Mouse (Mus musculus) MEL (cell line): ENCODE measurements around the gene Prickle1. TPM values are rescaled to one million over a fixed set of nuclear protein-coding genes. Genes with fewer than 3 reads are reported as not detected.
A peak's percentile ranks its signal among the peaks of the same experiment; 100 is the strongest.

ENCODE experiments used
- DNase-seq: peaks from one replicate; pipeline ENCODE4 v3.0.0; 2011; ENCODE audit warnings: low read depth, low spot score
- H3K27ac ChIP-seq: 2 replicates; pipeline ENCODE4 v1.5.1; 2012; ENCODE audit warnings: low read depth, mild to moderate bottlenecking, control low read depth, low read length, moderate library complexity; ENCODE audit not compliant: control insufficient read depth
- H3K27me3 ChIP-seq, 2 experiments: fragments of 150-350 bp in 1 of 2; sonication (generic) in 1 of 2; 2 replicates each; pipeline ENCODE4 v1.6.1; 2012; ENCODE audit warnings: low read length in 2 of 2, mild to moderate bottlenecking in 2 of 2, improper control_type of control experiment in 1 of 2, moderate library complexity in 1 of 2; ENCODE audit not compliant: insufficient read depth in 2 of 2, control insufficient read depth in 1 of 2
- H3K36me3 ChIP-seq, 2 experiments: 2 replicates each; pipeline ENCODE4 v1.6.1; 2012 to 2014; ENCODE audit warnings: low read length in 2 of 2, improper control_type of control experiment in 1 of 2, inconsistent platforms in 1 of 2, mild to moderate bottlenecking in 1 of 2; ENCODE audit not compliant: insufficient read depth in 2 of 2, control insufficient read depth in 1 of 2
- H3K4me1 ChIP-seq, 2 experiments: fragments of 150-350 bp in 1 of 2; sonication (generic) in 1 of 2; 2 replicates each; pipeline ENCODE4 v1.6.1; 2012; ENCODE audit warnings: low read length in 2 of 2, improper control_type of control experiment in 1 of 2, mild to moderate bottlenecking in 1 of 2; ENCODE audit not compliant: insufficient read depth in 2 of 2, control insufficient read depth in 1 of 2
- H3K4me3 ChIP-seq, 2 experiments: fragments of 150-350 bp in 1 of 2; sonication (generic) in 1 of 2; 2 replicates each; pipeline ENCODE4 v1.5.1; 2012; ENCODE audit warnings: low read depth in 2 of 2, low read length in 2 of 2, mild to moderate bottlenecking in 2 of 2, moderate library complexity in 2 of 2, control low read depth in 1 of 2, improper control_type of control experiment in 1 of 2; ENCODE audit not compliant: control insufficient read depth in 1 of 2, insufficient read depth in 1 of 2
- H3K79me2 ChIP-seq: 2 replicates; pipeline ENCODE4 v1.6.1; 2012; ENCODE audit warnings: mild to moderate bottlenecking, low read length, moderate library complexity; ENCODE audit not compliant: control insufficient read depth, poor library complexity, insufficient read depth
- H3K9ac ChIP-seq: 2 replicates; pipeline ENCODE4 v1.6.1; 2012; ENCODE audit warnings: low read depth, mild to moderate bottlenecking, control low read depth, low read length, moderate library complexity; ENCODE audit not compliant: control insufficient read depth, poor library complexity, severe bottlenecking
- H3K9me3 ChIP-seq: fragments of 150-350 bp; sonication (generic); replicated peaks from 2 replicates; pipeline ENCODE4 v1.6.1; 2012; ENCODE audit warnings: mild to moderate bottlenecking, low read length, improper control_type of control experiment, moderate library complexity; ENCODE audit not compliant: insufficient read depth
- BHLHE40 ChIP-seq: IDR thresholded peaks from 2 replicates; pipeline ENCODE4 v1.6.1; 2012; ENCODE audit warnings: low read depth, mild to moderate bottlenecking, inconsistent platforms, low read length, improper control_type of control experiment, borderline replicate concordance
- CTCF ChIP-seq, 3 experiments: IDR thresholded peaks in 2 of 3; conservative IDR thresholded peaks in 1 of 3; 2 replicates each; pipeline ENCODE4 v1.5.1; 2011 to 2012; ENCODE audit warnings: low read length in 3 of 3, low read depth in 2 of 3, mild to moderate bottlenecking in 2 of 3, improper control_type of control experiment in 1 of 3, inconsistent platforms in 1 of 3, mixed read lengths in 1 of 3, moderate library complexity in 1 of 3; ENCODE audit not compliant: control insufficient read depth in 1 of 3, insufficient read depth in 1 of 3, poor library complexity in 1 of 3, severe bottlenecking in 1 of 3
- HCFC1 ChIP-seq: IDR thresholded peaks from 2 replicates; pipeline ENCODE4 v1.6.1; 2012; ENCODE audit warnings: low read depth, mild to moderate bottlenecking, inconsistent platforms, low read length, improper control_type of control experiment, moderate library complexity
- JUND ChIP-seq: IDR thresholded peaks from 2 replicates; pipeline ENCODE4 v1.6.1; 2011; ENCODE audit warnings: low read depth, mild to moderate bottlenecking, improper control_type of control experiment, low read length
- MAFK ChIP-seq: IDR thresholded peaks from 2 replicates; pipeline ENCODE4 v1.6.1; 2011; ENCODE audit warnings: low read depth, mild to moderate bottlenecking, low read length, improper control_type of control experiment, borderline replicate concordance
- MAX ChIP-seq: IDR thresholded peaks from 2 replicates; pipeline ENCODE4 v1.6.1; 2011; ENCODE audit warnings: low read length, improper control_type of control experiment
- MAZ ChIP-seq: IDR thresholded peaks from 2 replicates; pipeline ENCODE4 v1.6.1; 2012; ENCODE audit warnings: low read depth, mild to moderate bottlenecking, inconsistent platforms, low read length, improper control_type of control experiment
- MXI1 ChIP-seq: IDR thresholded peaks from 2 replicates; pipeline ENCODE4 v1.6.1; 2011; ENCODE audit warnings: mild to moderate bottlenecking, low read depth, low read length, improper control_type of control experiment
- MYC ChIP-seq: IDR thresholded peaks from 2 replicates; pipeline ENCODE4 v1.6.1; 2011; ENCODE audit warnings: low read depth, mild to moderate bottlenecking, low read length, improper control_type of control experiment, moderate library complexity
- POLR2A ChIP-seq, 2 experiments: IDR thresholded peaks; 2 replicates each; pipeline ENCODE4 v1.6.1; 2011 to 2012; ENCODE audit warnings: low read length in 2 of 2, mild to moderate bottlenecking in 2 of 2, control low read depth in 1 of 2, improper control_type of control experiment in 1 of 2, low read depth in 1 of 2, moderate library complexity in 1 of 2; ENCODE audit not compliant: control insufficient read depth in 1 of 2, insufficient read depth in 1 of 2, poor library complexity in 1 of 2
- POLR2AphosphoS2 ChIP-seq: IDR thresholded peaks from 2 replicates; pipeline ENCODE4 v1.6.1; 2011; ENCODE audit warnings: low read length, improper control_type of control experiment
- POLR2AphosphoS5 ChIP-seq: IDR thresholded peaks from 2 replicates; pipeline ENCODE4 v1.6.1; 2012; ENCODE audit warnings: low read depth, borderline replicate concordance, mild to moderate bottlenecking, inconsistent platforms, low read length, moderate library complexity, mixed read lengths
- SIN3A ChIP-seq: IDR thresholded peaks from 2 replicates; pipeline ENCODE4 v1.6.1; 2012; ENCODE audit warnings: low read length, improper control_type of control experiment, inconsistent platforms
- SMC3 ChIP-seq: IDR thresholded peaks from 2 replicates; pipeline ENCODE4 v1.6.1; 2011; ENCODE audit warnings: low read depth, low read length, improper control_type of control experiment
- TAL1 ChIP-seq: IDR thresholded peaks from 2 replicates; pipeline ENCODE4 v1.6.1; 2012; ENCODE audit warnings: mild to moderate bottlenecking, inconsistent platforms, low read length, moderate library complexity, mixed read lengths
- ZKSCAN1 ChIP-seq: IDR thresholded peaks from 2 replicates; pipeline ENCODE4 v1.6.1; 2012; ENCODE audit warnings: low read depth, mild to moderate bottlenecking, inconsistent platforms, low read length, improper control_type of control experiment, moderate library complexity
- ZMIZ1 ChIP-seq: IDR thresholded peaks from 2 replicates; pipeline ENCODE4 v1.6.1; 2012; ENCODE audit warnings: low read depth, mild to moderate bottlenecking, inconsistent platforms, low read length, improper control_type of control experiment, moderate library complexity
- polyA plus RNA-seq, 2 experiments: library from polyadenylated mRNA; stranded (reverse) in 1 of 2; unstranded in 1 of 2; fragments of >175 nt in 1 of 2; fragments of >200 nt in 1 of 2; gene quantifications; 2 replicates each; pipeline versions ENCODE4 v1.2.1 to v1.2.4; 2012; ENCODE audit warnings: low replicate concordance in 2 of 2, low read depth in 1 of 2; ENCODE audit not compliant: insufficient read length in 2 of 2, insufficient read depth in 1 of 2, missing spikeins in 1 of 2
- total RNA-seq: library from RNA; depleted of rRNA; stranded (reverse); fragments of 300-350 nt; gene quantifications from 2 replicates; pipeline ENCODE4 v1.2.3, GENCODE M21; 2012

Gene Prickle1
- total and polyA plus RNA-seq, 3 experiments = 0.08 TPM; not detected in 2

GRCm38 (mm10) chr15:93554203-93554851 lies 41.4 kb downstream of the Prickle1 start:
- no peaks in the 10 kb centered on the region for H3K9me3 ChIP-seq
- H3K4me3 ChIP-seq = no peak overlapping the region
- TF ChIP-seq MYC (no peak), CTCF (IDR thresholded peaks at IDR 0.05 in 2 of 3, conservative IDR thresholded peaks at IDR 0.05 in 1 of 3; ENCODE audit: control insufficient read depth in 1 of 3, insufficient read depth in 1 of 3, low read depth in 2 of 3, low read length in 3 of 3, poor library complexity in 1 of 3, severe bottlenecking in 1 of 3) (no peak), MAFK (no peak)
- no peaks in the 10 kb centered on the region for H3K36me3 ChIP-seq
- H3K4me1 ChIP-seq = no peaks in the 10 kb centered on the region
- no peaks in the 10 kb centered on the region for H3K79me2 ChIP-seq
- no peak overlapping the region for H3K9ac ChIP-seq
- no peaks in the 10 kb centered on the region; a peak in 1 of 4 replicates for H3K27me3 ChIP-seq
- no peak overlapping the region for H3K27ac ChIP-seq
- DNase-seq = no peak

GRCm38 (mm10) chr15:93552169-93552568 lies 43.5 kb downstream of the Prickle1 start:
- no peaks in the 10 kb centered on the region for H3K4me1 ChIP-seq
- no peaks in the 10 kb centered on the region for H3K36me3 ChIP-seq
- no peaks in the 10 kb centered on the region for H3K9me3 ChIP-seq
- DNase-seq = peak; percentile 13
- H3K27me3 ChIP-seq = no peaks in the 10 kb centered on the region; a peak in 1 of 4 replicates
- TF ChIP-seq MAZ = no peak
- 0 out of 2 replicates have a peak, but pooled peaks have one; percentile 64 for TF ChIP-seq MAFK
- TF ChIP-seq, all 39 proteins: peak for 1
- Histone ChIP-seq H3K79me2 (no peaks in the 10 kb centered on the region), H3K27ac (no peak overlapping the region), H3K4me3 (no peak overlapping the region), H3K9ac (no peak overlapping the region)

GRCm38 (mm10) chr15:93548297-93548696 lies 47.4 kb downstream of the Prickle1 start:
- Histone ChIP-seq H3K36me3 (no peaks in the 10 kb centered on the region), H3K9ac (no peak overlapping the region)
- no peak for DNase-seq
- no peak for TF ChIP-seq MAX
- no peak for TF ChIP-seq POLR2AphosphoS5
- no peak for TF ChIP-seq POLR2AphosphoS2
- TF ChIP-seq BHLHE40 = no peak
- TF ChIP-seq SIN3A = no peak
- TF ChIP-seq JUND = no peak
- no peak for TF ChIP-seq TAL1
- TF ChIP-seq SMC3 = no peak
- no peak for TF ChIP-seq MXI1
- TF ChIP-seq HCFC1 = no peak
- no peak for TF ChIP-seq CTCF (IDR thresholded peaks at IDR 0.05 in 2 of 3, conservative IDR thresholded peaks at IDR 0.05 in 1 of 3; ENCODE audit: control insufficient read depth in 1 of 3, insufficient read depth in 1 of 3, low read depth in 2 of 3, low read length in 3 of 3, poor library complexity in 1 of 3, severe bottlenecking in 1 of 3)
- TF ChIP-seq ZKSCAN1 = no peak
- no peak for TF ChIP-seq POLR2A (IDR thresholded peaks at IDR 0.05; ENCODE audit: control insufficient read depth in 1 of 2, insufficient read depth in 1 of 2, low read depth in 1 of 2, low read length in 2 of 2, poor library complexity in 1 of 2)
- no peak for TF ChIP-seq ZMIZ1
- TF ChIP-seq, all 39 proteins: peak for 0
- H3K27ac ChIP-seq = no peak overlapping the region
- H3K4me1 ChIP-seq = no peaks in the 10 kb centered on the region
- H3K4me3 ChIP-seq = no peak overlapping the region
- H3K9me3 ChIP-seq = no peaks in the 10 kb centered on the region
- no peaks in the 10 kb centered on the region; a peak in 1 of 4 replicates for H3K27me3 ChIP-seq
- no peaks in the 10 kb centered on the region for H3K79me2 ChIP-seq
